Mouse (Mus musculus) central nervous system, embryonic 18 days (tissue): ENCODE measurements around the gene Gm648. TPM values are rescaled to one million over a fixed set of nuclear protein-coding genes. Genes with fewer than 3 reads are reported as not detected.

Experiments
- polyA plus RNA-seq: library from polyadenylated mRNA; depleted of rRNA; stranded (reverse); fragments of >200 nt; gene quantifications from 2 replicates; pipeline ENCODE4 v1.2.3, GENCODE M21; 2012; rRNA removed

The Gm648 gene
- 0.29 and 0.38 TPM in 2 replicates for polyA plus RNA-seq

GRCm38 (mm10) chrX:56549506-56549905 lies at the start of gene Gm648:
Gene Gm648, minus strand, starts transcription at chrX:56549606.

DNA sequence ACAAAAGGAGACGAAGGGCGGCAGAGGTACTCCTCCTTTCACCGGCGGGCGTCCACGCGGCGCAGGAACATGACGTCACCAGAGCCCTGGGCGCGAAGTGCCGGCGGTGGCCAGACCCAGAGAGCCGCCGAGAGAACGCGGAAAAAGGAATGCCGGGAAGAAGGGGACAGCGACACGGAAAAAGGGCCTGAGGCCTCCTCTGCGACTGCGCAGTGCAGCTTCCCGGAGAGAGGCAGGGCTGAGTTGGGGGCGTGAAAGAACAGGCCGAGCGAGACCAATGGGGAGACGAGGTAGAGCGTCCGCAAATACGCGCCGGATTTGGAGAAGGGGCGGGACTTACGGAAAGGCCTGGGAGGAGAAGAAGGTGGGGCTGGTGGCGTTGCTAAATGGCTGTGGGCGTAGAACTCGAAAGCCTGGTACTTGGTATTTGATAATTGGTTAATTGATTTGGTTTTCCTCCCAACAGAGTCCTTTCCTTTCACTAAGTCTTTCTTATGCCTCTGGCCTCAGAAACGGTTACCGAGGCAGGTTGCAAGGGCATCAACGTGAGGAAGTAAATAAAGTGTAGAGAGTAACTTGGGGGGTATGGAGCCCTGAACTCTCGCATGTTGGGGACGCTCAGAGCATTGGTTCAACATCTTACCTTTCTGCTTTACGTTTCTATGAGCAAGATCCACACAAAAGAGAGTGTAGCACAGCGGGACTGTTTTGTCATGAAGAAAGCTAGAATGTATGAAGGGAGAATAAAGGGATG lies 48.7 kb upstream of the Gm648 start, which contains the start of gene Mmgt1:
Gene Mmgt1 (minus strand): TSS at position 183 of the 754 bp plus-strand sequence.

GRCm38 (mm10) chrX:56524442-56524841 lies 25.0 kb downstream of the Gm648 start, which contains the start of gene Gm10477:
Gene Gm10477, plus strand, starts transcription at chrX:56524742.

Other genes with a start within 250 kb of the Gm648 start
- gene Zfp449, start 203.2 kb downstream of the Gm648 start, polyA plus RNA-seq = 4.0 and 4.4 TPM in 2 replicates
- 31.8 and 34.2 TPM in 2 replicates for gene Smim10l2a, start 175.0 kb downstream of the Gm648 start, polyA plus RNA-seq
- gene Gm2174, start 101.6 kb downstream of the Gm648 start, polyA plus RNA-seq = not detected in 2 replicates
- 60.4 and 69.9 TPM in 2 replicates for gene Ints6l, start 94.7 kb downstream of the Gm648 start, polyA plus RNA-seq
- gene Gm10477, start 24.9 kb downstream of the Gm648 start, polyA plus RNA-seq = not detected in 2 replicates
- gene Mmgt1, start 48.5 kb upstream of the Gm648 start, polyA plus RNA-seq = 35.5 and 37.7 TPM in 2 replicates
- 86.0 and 94.2 TPM in 2 replicates for gene Slc9a6, start 60.2 kb upstream of the Gm648 start, polyA plus RNA-seq
- 308 and 351 TPM in 2 replicates for gene Fhl1, start 182.2 kb upstream of the Gm648 start, polyA plus RNA-seq